Mouse (Mus musculus) mouse trophoblast stem cell (cell line): Measurements from ENCODE around the gene Slc15a4.

Experiments
- in situ Hi-C, 2 experiments: fragments of 300-500 bp; cut with MseI, MboI; formaldehyde crosslinking; loops; 2 replicates in 1 of 2; 3 replicates in 1 of 2; pipeline ENCODE4 v1.15.1; 2025

Gene Slc15a4

DNA sequence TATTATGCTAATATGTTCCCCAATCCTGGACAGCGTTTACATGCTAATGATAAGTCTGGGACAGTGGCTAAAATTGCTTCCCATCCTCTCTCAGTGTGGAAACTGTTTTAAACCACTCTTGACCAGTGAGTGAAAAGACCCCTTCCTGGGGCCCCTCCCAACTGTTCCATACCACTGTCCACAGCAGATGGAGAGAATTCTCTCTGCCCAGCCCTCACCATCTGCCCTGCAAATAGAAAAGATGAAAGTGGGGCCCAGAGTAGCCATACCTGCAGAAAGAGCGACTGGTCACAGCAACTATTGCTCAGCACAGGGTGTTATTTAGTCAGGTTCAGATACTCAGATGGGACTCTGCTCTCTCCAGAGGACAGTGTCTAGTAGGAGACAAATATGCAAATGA, 84.6 kb downstream of the Slc15a4 start:
- in situ Hi-C loops, result no loop called here

- in situ Hi-C loops, result no loop called here
These were observed 86.1 kb downstream of the Slc15a4 start for GRCm38 (mm10) chr5:127546585-127546991.
